Mouse (Mus musculus): ENCODE data around the gene Gas2l1. TPM values are rescaled to one million over a fixed set of nuclear protein-coding genes. Genes with fewer than 3 reads are reported as not detected.
A peak's percentile ranks its signal among the peaks of the same experiment; 100 is the strongest.

Gas2l1 gene
- polyA plus RNA-seq, 1 experiment from 2014 or later, result 9.4 TPM

DNA sequence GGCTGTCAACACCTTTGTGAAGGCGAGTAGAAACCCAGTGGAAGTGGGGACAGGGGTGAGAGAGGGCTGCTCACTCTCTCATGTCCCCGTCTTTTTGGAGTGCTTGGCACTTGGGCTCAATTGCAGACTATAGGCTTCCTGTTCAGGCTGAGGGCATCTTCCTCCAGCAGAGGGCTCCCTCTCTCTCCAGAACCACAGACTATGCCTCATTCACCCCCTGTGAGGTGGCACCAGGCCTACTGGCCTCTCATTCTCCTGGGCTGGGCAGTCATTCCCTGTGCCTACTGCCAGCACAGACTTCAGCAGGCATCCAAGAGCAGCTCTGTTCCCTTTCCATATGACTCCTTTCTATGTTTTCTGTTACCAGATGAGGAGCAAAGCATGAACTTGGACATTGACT, 49.4 kb downstream of the Gas2l1 start:
- no peak overlapping the region for H3K9ac ChIP-seq (ENCODE audit: low read depth, low read length)
- no peak overlapping the region for H3K27ac ChIP-seq (ENCODE audit: low read length)
- H3K4me2 ChIP-seq (ENCODE audit: low read depth, low read length), result no peak overlapping the region
- WGBS (ENCODE audit: insufficient replicate concordance), result 55% methylated on average over 2 of the region's 2 CpGs
- H3K36me3 ChIP-seq (ENCODE audit: control insufficient read depth, insufficient read depth), result peaks cover 82% of the 10 kb centered on the region
- ATAC-seq (ENCODE audit: low read depth), result no peak
- H3K4me3 ChIP-seq (ENCODE audit: low read depth, low read length), result no peak overlapping the region
- peaks cover 12% of the 10 kb centered on the region for H3K4me1 ChIP-seq (ENCODE audit: control insufficient read depth, low read depth, low read length)
- no peaks in the 10 kb centered on the region for H3K27me3 ChIP-seq (ENCODE audit: control insufficient read depth, insufficient read depth, low read depth, low read length)
- H3K9me3 ChIP-seq (replicated peaks; ENCODE audit: control insufficient read depth, low read length), result no peaks in the 10 kb centered on the region

GRCm38 (mm10) chr11:5012213-5012715, 52.9 kb downstream of the Gas2l1 start:
- H3K36me3 ChIP-seq (ENCODE audit: control insufficient read depth, insufficient read depth), result peaks cover 50% of the 10 kb centered on the region
- no peak for ATAC-seq (ENCODE audit: low read depth)

GRCm38 (mm10) chr11:5011480-5011879, 53.6 kb downstream of the Gas2l1 start:
- no peaks in the 10 kb centered on the region for H3K9me3 ChIP-seq (replicated peaks; ENCODE audit: control insufficient read depth, low read length)
- H3K36me3 ChIP-seq (ENCODE audit: control insufficient read depth, insufficient read depth), result peaks cover 42% of the 10 kb centered on the region
- WGBS (ENCODE audit: insufficient replicate concordance), result 52% methylated on average over 1 of the region's 1 CpGs
- H3K27ac ChIP-seq (ENCODE audit: low read length), result peak overlapping the region; percentile 67
- peak overlapping the region; percentile 27; the same call in 1 of the 2 replicates for H3K4me2 ChIP-seq (ENCODE audit: low read depth, low read length)
- H3K9ac ChIP-seq (ENCODE audit: low read depth, low read length), result no peak overlapping the region
- H3K27me3 ChIP-seq (ENCODE audit: control insufficient read depth, insufficient read depth, low read depth, low read length), result no peaks in the 10 kb centered on the region
- no peak for ATAC-seq (ENCODE audit: low read depth)
- H3K4me3 ChIP-seq (ENCODE audit: low read depth, low read length), result no peak overlapping the region; the same call in 1 of the 2 replicates
- peaks cover 47% of the 10 kb centered on the region for H3K4me1 ChIP-seq (ENCODE audit: control insufficient read depth, low read depth, low read length)

More at GRCm38 (mm10) chr11:5012213-5012715, 52.9 kb downstream of the Gas2l1 start:
- no peak overlapping the region for H3K4me3 ChIP-seq (ENCODE audit: low read depth, low read length)
- 63% methylated on average over 5 of the region's 5 CpGs for WGBS (ENCODE audit: insufficient replicate concordance)
- no peaks in the 10 kb centered on the region for H3K27me3 ChIP-seq (ENCODE audit: control insufficient read depth, insufficient read depth, low read depth, low read length)
- no peak overlapping the region for H3K4me2 ChIP-seq (ENCODE audit: low read depth, low read length)
- no peak overlapping the region; the same call in 1 of the 2 replicates for H3K9ac ChIP-seq (ENCODE audit: low read depth, low read length)
- H3K4me1 ChIP-seq (ENCODE audit: control insufficient read depth, low read depth, low read length), result peaks cover 43% of the 10 kb centered on the region
- no peaks in the 10 kb centered on the region for H3K9me3 ChIP-seq (replicated peaks; ENCODE audit: control insufficient read depth, low read length)
- peak overlapping the region; percentile 67 for H3K27ac ChIP-seq (ENCODE audit: low read length)

- H3K4me3 ChIP-seq (ENCODE audit: low read depth, low read length), result peak overlapping the region; percentile 55
- peak overlapping the region; percentile 63 for H3K9ac ChIP-seq (ENCODE audit: low read depth, low read length)
- peak overlapping the region; percentile 95 for H3K27ac ChIP-seq (ENCODE audit: low read length)
- 50% methylated on average over 1 of the region's 1 CpGs for WGBS (ENCODE audit: insufficient replicate concordance)
- H3K27me3 ChIP-seq (ENCODE audit: control insufficient read depth, insufficient read depth, low read depth, low read length), result no peaks in the 10 kb centered on the region
- H3K36me3 ChIP-seq (ENCODE audit: control insufficient read depth, insufficient read depth), result peaks cover 34% of the 10 kb centered on the region
- ATAC-seq (ENCODE audit: low read depth), result no peak
- no peaks in the 10 kb centered on the region for H3K9me3 ChIP-seq (replicated peaks; ENCODE audit: control insufficient read depth, low read length)
- peaks cover 59% of the 10 kb centered on the region for H3K4me1 ChIP-seq (ENCODE audit: control insufficient read depth, low read depth, low read length)
- peak overlapping the region; percentile 63 for H3K4me2 ChIP-seq (ENCODE audit: low read depth, low read length)
Measured at GRCm38 (mm10) chr11:5010205-5010604, 54.9 kb downstream of the Gas2l1 start.

DNA sequence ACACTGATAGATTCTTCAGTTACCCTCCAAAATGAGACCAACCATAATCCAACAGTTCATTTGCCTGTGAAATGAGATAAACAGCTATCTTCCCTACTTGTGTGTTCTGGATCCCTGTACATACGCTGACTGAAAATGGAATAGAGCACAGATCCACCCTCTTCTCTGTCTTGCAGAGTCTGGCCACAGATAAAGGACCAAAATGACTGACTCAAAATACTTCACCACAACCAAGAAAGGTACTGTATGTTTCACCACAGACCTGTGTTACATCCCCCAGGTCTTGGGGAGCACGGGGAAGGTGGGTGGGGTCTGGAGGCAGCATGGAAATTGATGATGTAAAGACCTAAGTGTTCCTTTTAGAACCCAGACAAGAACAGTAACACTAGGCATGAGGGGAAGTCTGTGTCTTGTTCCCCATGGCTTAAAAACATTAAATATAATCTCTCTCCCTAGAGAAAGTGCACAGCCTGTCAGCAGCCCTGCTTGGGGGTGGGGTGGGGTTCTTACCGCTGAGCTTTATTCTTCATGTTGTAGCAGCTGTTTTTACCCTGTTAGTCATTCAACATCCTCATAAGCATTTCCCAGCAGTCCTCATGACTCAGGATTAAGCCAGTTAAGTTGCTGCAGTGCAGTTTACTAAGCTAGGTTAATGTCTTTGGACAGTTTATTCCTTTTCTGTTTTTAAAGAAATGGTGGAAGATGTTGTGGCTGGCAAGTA, 55.6 kb downstream of the Gas2l1 start:
- Histone ChIP-seq H3K27me3 (ENCODE audit: control insufficient read depth, insufficient read depth, low read depth, low read length) (no peaks in the 10 kb centered on the region), H3K4me2 (ENCODE audit: low read depth, low read length) (peak overlapping the region; percentile 63), H3K27ac (ENCODE audit: low read length) (peak overlapping the region; percentile 95), H3K9me3 (replicated peaks; ENCODE audit: control insufficient read depth, low read length) (no peaks in the 10 kb centered on the region), H3K4me3 (ENCODE audit: low read depth, low read length) (peak overlapping the region; percentile 55), H3K9ac (ENCODE audit: low read depth, low read length) (peak overlapping the region; percentile 63), H3K36me3 (ENCODE audit: control insufficient read depth, insufficient read depth) (peaks cover 27% of the 10 kb centered on the region), H3K4me1 (ENCODE audit: control insufficient read depth, low read depth, low read length) (peaks cover 66% of the 10 kb centered on the region)
- ATAC-seq (ENCODE audit: low read depth), result peak; percentile 90
- 23% methylated on average over 3 of the region's 3 CpGs for WGBS (ENCODE audit: insufficient replicate concordance)

- peaks cover 66% of the 10 kb centered on the region for H3K4me1 ChIP-seq (ENCODE audit: control insufficient read depth, low read depth, low read length)
- H3K27me3 ChIP-seq (ENCODE audit: control insufficient read depth, insufficient read depth, low read depth, low read length), result no peaks in the 10 kb centered on the region
- peak overlapping the region; percentile 36 for H3K9ac ChIP-seq (ENCODE audit: low read depth, low read length)
- ATAC-seq (ENCODE audit: low read depth), result peak; percentile 72
- no peaks in the 10 kb centered on the region for H3K9me3 ChIP-seq (replicated peaks; ENCODE audit: control insufficient read depth, low read length)
- peak overlapping the region; percentile 95 for H3K27ac ChIP-seq (ENCODE audit: low read length)
- peak overlapping the region; percentile 63 for H3K4me2 ChIP-seq (ENCODE audit: low read depth, low read length)
- H3K4me3 ChIP-seq (ENCODE audit: low read depth, low read length), result peak overlapping the region; percentile 55
- H3K36me3 ChIP-seq (ENCODE audit: control insufficient read depth, insufficient read depth), result peaks cover 22% of the 10 kb centered on the region
- WGBS (ENCODE audit: insufficient replicate concordance), result 24% methylated on average over 3 of the region's 3 CpGs
Measured at GRCm38 (mm10) chr11:5008867-5009266, 56.3 kb downstream of the Gas2l1 start.

GRCm38 (mm10) chr11:5007186-5007585, 57.9 kb downstream of the Gas2l1 start:
- H3K9ac ChIP-seq (ENCODE audit: low read depth, low read length), result no peak overlapping the region
- H3K27ac ChIP-seq (ENCODE audit: low read length), result peak overlapping the region; percentile 95; the same call in 1 of the 2 replicates
- peaks cover 11% of the 10 kb centered on the region for H3K36me3 ChIP-seq (ENCODE audit: control insufficient read depth, insufficient read depth)

GRCm38 (mm10) chr11:5005528-5005927, 59.6 kb downstream of the Gas2l1 start:
- Histone ChIP-seq H3K9ac (ENCODE audit: low read depth, low read length) (peak overlapping the region; percentile 26; the same call in 1 of the 2 replicates), H3K4me1 (ENCODE audit: control insufficient read depth, low read depth, low read length) (peaks cover 72% of the 10 kb centered on the region), H3K4me3 (ENCODE audit: low read depth, low read length) (no peak overlapping the region), H3K9me3 (replicated peaks; ENCODE audit: control insufficient read depth, low read length) (no peaks in the 10 kb centered on the region), H3K4me2 (ENCODE audit: low read depth, low read length) (no peak overlapping the region), H3K36me3 (ENCODE audit: control insufficient read depth, insufficient read depth) (peaks cover 11% of the 10 kb centered on the region), H3K27ac (ENCODE audit: low read length) (peak overlapping the region; percentile 70), H3K27me3 (ENCODE audit: control insufficient read depth, insufficient read depth, low read depth, low read length) (no peaks in the 10 kb centered on the region)
- ATAC-seq (ENCODE audit: low read depth), result no peak
- WGBS (ENCODE audit: insufficient replicate concordance), result 98% methylated on average over 2 of the region's 2 CpGs

More at GRCm38 (mm10) chr11:5007186-5007585, 57.9 kb downstream of the Gas2l1 start:
- Histone ChIP-seq H3K9me3 (replicated peaks; ENCODE audit: control insufficient read depth, low read length) (no peaks in the 10 kb centered on the region), H3K27me3 (ENCODE audit: control insufficient read depth, insufficient read depth, low read depth, low read length) (no peaks in the 10 kb centered on the region), H3K4me2 (ENCODE audit: low read depth, low read length) (no peak overlapping the region), H3K4me1 (ENCODE audit: control insufficient read depth, low read depth, low read length) (peaks cover 77% of the 10 kb centered on the region), H3K4me3 (ENCODE audit: low read depth, low read length) (no peak overlapping the region)
- 74% methylated on average over 1 of the region's 1 CpGs for WGBS (ENCODE audit: insufficient replicate concordance)
- ATAC-seq (ENCODE audit: low read depth), result no peak

Measured in liver, embryonic 16.5 days (tissue).